Mouse (Mus musculus): ENCODE data around the gene Frmd5. TPM values are rescaled to one million over a fixed set of nuclear protein-coding genes. Genes with fewer than 3 reads are reported as not detected.

The Frmd5 gene
- polyA plus RNA-seq, 1 experiment from 2014 or later = 27.9 TPM

- Histone ChIP-seq H3K27ac (ENCODE audit: low read length) (no peak overlapping the region), H3K9ac (ENCODE audit: low read depth, low read length) (no peak overlapping the region), H3K4me2 (ENCODE audit: low read length) (no peak overlapping the region), H3K4me3 (ENCODE audit: low read depth, low read length) (no peak overlapping the region), H3K36me3 (ENCODE audit: control insufficient read depth, insufficient read depth, low read length) (peaks cover 3% of the 10 kb centered on the region; the same call in 1 of the 2 replicates), H3K27me3 (ENCODE audit: control insufficient read depth, insufficient read depth, low read depth, low read length) (no peaks in the 10 kb centered on the region), H3K9me3 (replicated peaks; ENCODE audit: control insufficient read depth, low read length, poor library complexity, severe bottlenecking) (no peaks in the 10 kb centered on the region), H3K4me1 (ENCODE audit: control insufficient read depth, insufficient read depth, low read length) (no peaks in the 10 kb centered on the region)
- 59% methylated on average over 8 of the region's 8 CpGs for WGBS
- no peak for ATAC-seq
Measured at GRCm38 (mm10) chr2:121575741-121576201, 231.1 kb downstream of the Frmd5 start.

- Histone ChIP-seq H3K9me3 (replicated peaks; ENCODE audit: control insufficient read depth, low read length, poor library complexity, severe bottlenecking) (no peaks in the 10 kb centered on the region), H3K4me2 (ENCODE audit: low read length) (no peak overlapping the region), H3K27me3 (ENCODE audit: control insufficient read depth, insufficient read depth, low read depth, low read length) (no peaks in the 10 kb centered on the region), H3K9ac (ENCODE audit: low read depth, low read length) (no peak overlapping the region), H3K36me3 (ENCODE audit: control insufficient read depth, insufficient read depth, low read length) (peaks cover 3% of the 10 kb centered on the region; the same call in 1 of the 2 replicates), H3K4me3 (ENCODE audit: low read depth, low read length) (no peak overlapping the region), H3K4me1 (ENCODE audit: control insufficient read depth, insufficient read depth, low read length) (no peaks in the 10 kb centered on the region), H3K27ac (ENCODE audit: low read length) (no peak overlapping the region)
- WGBS = 77% methylated on average over 9 of the region's 9 CpGs
- no peak for ATAC-seq
Measured at GRCm38 (mm10) chr2:121574066-121574630, 232.7 kb downstream of the Frmd5 start.

GRCm38 (mm10) chr2:121571780-121572179, 235.1 kb downstream of the Frmd5 start:
- 18% methylated on average over 7 of the region's 7 CpGs for WGBS
- no peak overlapping the region for H3K27ac ChIP-seq (ENCODE audit: low read length)

GRCm38 (mm10) chr2:121570999-121571655, 235.8 kb downstream of the Frmd5 start:
- H3K27ac ChIP-seq (ENCODE audit: low read length) = no peak overlapping the region

More at GRCm38 (mm10) chr2:121571780-121572179, 235.1 kb downstream of the Frmd5 start:
- Histone ChIP-seq H3K4me1 (ENCODE audit: control insufficient read depth, insufficient read depth, low read length) (no peaks in the 10 kb centered on the region), H3K9me3 (replicated peaks; ENCODE audit: control insufficient read depth, low read length, poor library complexity, severe bottlenecking) (no peaks in the 10 kb centered on the region), H3K27me3 (ENCODE audit: control insufficient read depth, insufficient read depth, low read depth, low read length) (no peaks in the 10 kb centered on the region), H3K4me2 (ENCODE audit: low read length) (no peak overlapping the region), H3K36me3 (ENCODE audit: control insufficient read depth, insufficient read depth, low read length) (peaks cover 5% of the 10 kb centered on the region), H3K9ac (ENCODE audit: low read depth, low read length) (no peak overlapping the region), H3K4me3 (ENCODE audit: low read depth, low read length) (no peak overlapping the region)
- ATAC-seq = peak; percentile 88

GRCm38 (mm10) chr2:121570049-121570448, 236.8 kb downstream of the Frmd5 start:
- Histone ChIP-seq H3K9me3 (replicated peaks; ENCODE audit: control insufficient read depth, low read length, poor library complexity, severe bottlenecking) (no peaks in the 10 kb centered on the region), H3K4me1 (ENCODE audit: control insufficient read depth, insufficient read depth, low read length) (no peaks in the 10 kb centered on the region), H3K27me3 (ENCODE audit: control insufficient read depth, insufficient read depth, low read depth, low read length) (no peaks in the 10 kb centered on the region), H3K9ac (ENCODE audit: low read depth, low read length) (no peak overlapping the region), H3K27ac (ENCODE audit: low read length) (no peak overlapping the region), H3K4me3 (ENCODE audit: low read depth, low read length) (no peak overlapping the region), H3K4me2 (ENCODE audit: low read length) (no peak overlapping the region), H3K36me3 (ENCODE audit: control insufficient read depth, insufficient read depth, low read length) (peaks cover 6% of the 10 kb centered on the region)
- WGBS = 93% methylated on average over 3 of the region's 3 CpGs
- ATAC-seq = no peak

More at GRCm38 (mm10) chr2:121570999-121571655, 235.8 kb downstream of the Frmd5 start:
- Histone ChIP-seq H3K27me3 (ENCODE audit: control insufficient read depth, insufficient read depth, low read depth, low read length) (no peaks in the 10 kb centered on the region), H3K4me2 (ENCODE audit: low read length) (no peak overlapping the region), H3K4me1 (ENCODE audit: control insufficient read depth, insufficient read depth, low read length) (no peaks in the 10 kb centered on the region), H3K4me3 (ENCODE audit: low read depth, low read length) (no peak overlapping the region), H3K9ac (ENCODE audit: low read depth, low read length) (no peak overlapping the region), H3K36me3 (ENCODE audit: control insufficient read depth, insufficient read depth, low read length) (peaks cover 6% of the 10 kb centered on the region), H3K9me3 (replicated peaks; ENCODE audit: control insufficient read depth, low read length, poor library complexity, severe bottlenecking) (no peaks in the 10 kb centered on the region)
- 78% methylated on average over 8 of the region's 8 CpGs for WGBS
- no peak for ATAC-seq

GRCm38 (mm10) chr2:121565911-121566310, 241.0 kb downstream of the Frmd5 start:
- WGBS = 65% methylated on average over 5 of the region's 5 CpGs
- Histone ChIP-seq H3K4me2 (ENCODE audit: low read length) (no peak overlapping the region), H3K27me3 (ENCODE audit: control insufficient read depth, insufficient read depth, low read depth, low read length) (no peaks in the 10 kb centered on the region), H3K36me3 (ENCODE audit: control insufficient read depth, insufficient read depth, low read length) (peaks cover 2% of the 10 kb centered on the region), H3K4me1 (ENCODE audit: control insufficient read depth, insufficient read depth, low read length) (no peaks in the 10 kb centered on the region), H3K9me3 (replicated peaks; ENCODE audit: control insufficient read depth, low read length, poor library complexity, severe bottlenecking) (no peaks in the 10 kb centered on the region), H3K4me3 (ENCODE audit: low read depth, low read length) (no peak overlapping the region), H3K27ac (ENCODE audit: low read length) (no peak overlapping the region), H3K9ac (ENCODE audit: low read depth, low read length) (no peak overlapping the region)
- ATAC-seq = no peak

- no peaks in the 10 kb centered on the region for H3K27me3 ChIP-seq (ENCODE audit: control insufficient read depth, insufficient read depth, low read depth, low read length)
- no peaks in the 10 kb centered on the region for H3K4me1 ChIP-seq (ENCODE audit: control insufficient read depth, insufficient read depth, low read length)
- 96% methylated on average over 3 of the region's 3 CpGs for WGBS
- H3K27ac ChIP-seq (ENCODE audit: low read length) = no peak overlapping the region
- H3K9ac ChIP-seq (ENCODE audit: low read depth, low read length) = no peak overlapping the region
- no peaks in the 10 kb centered on the region for H3K9me3 ChIP-seq (replicated peaks; ENCODE audit: control insufficient read depth, low read length, poor library complexity, severe bottlenecking)
- peaks cover 2% of the 10 kb centered on the region; the same call in 1 of the 2 replicates for H3K36me3 ChIP-seq (ENCODE audit: control insufficient read depth, insufficient read depth, low read length)
- no peak overlapping the region for H3K4me2 ChIP-seq (ENCODE audit: low read length)
- no peak for ATAC-seq
- no peak overlapping the region for H3K4me3 ChIP-seq (ENCODE audit: low read depth, low read length)
Measured at GRCm38 (mm10) chr2:121563117-121563516, 243.8 kb downstream of the Frmd5 start.

GRCm38 (mm10) chr2:121551271-121551670, 255.6 kb downstream of the Frmd5 start:
- 91% methylated on average over 8 of the region's 8 CpGs for WGBS
- H3K27me3 ChIP-seq (ENCODE audit: control insufficient read depth, insufficient read depth, low read depth, low read length) = no peaks in the 10 kb centered on the region
- H3K36me3 ChIP-seq (ENCODE audit: control insufficient read depth, insufficient read depth, low read length) = peaks cover 17% of the 10 kb centered on the region
- H3K27ac ChIP-seq (ENCODE audit: low read length) = no peak overlapping the region
- no peaks in the 10 kb centered on the region for H3K9me3 ChIP-seq (replicated peaks; ENCODE audit: control insufficient read depth, low read length, poor library complexity, severe bottlenecking)
- no peak overlapping the region for H3K9ac ChIP-seq (ENCODE audit: low read depth, low read length)
- no peaks in the 10 kb centered on the region for H3K4me1 ChIP-seq (ENCODE audit: control insufficient read depth, insufficient read depth, low read length)
- H3K4me3 ChIP-seq (ENCODE audit: low read depth, low read length) = no peak overlapping the region
- no peak overlapping the region for H3K4me2 ChIP-seq (ENCODE audit: low read length)
- no peak for ATAC-seq

- H3K27ac ChIP-seq (ENCODE audit: low read length) = no peak overlapping the region
- no peaks in the 10 kb centered on the region for H3K9me3 ChIP-seq (replicated peaks; ENCODE audit: control insufficient read depth, low read length, poor library complexity, severe bottlenecking)
- ATAC-seq = no peak
- no peaks in the 10 kb centered on the region for H3K4me1 ChIP-seq (ENCODE audit: control insufficient read depth, insufficient read depth, low read length)
- no peaks in the 10 kb centered on the region for H3K27me3 ChIP-seq (ENCODE audit: control insufficient read depth, insufficient read depth, low read depth, low read length)
- peaks cover 17% of the 10 kb centered on the region for H3K36me3 ChIP-seq (ENCODE audit: control insufficient read depth, insufficient read depth, low read length)
- 90% methylated on average over 6 of the region's 6 CpGs for WGBS
- no peak overlapping the region for H3K4me2 ChIP-seq (ENCODE audit: low read length)
- no peak overlapping the region for H3K9ac ChIP-seq (ENCODE audit: low read depth, low read length)
- H3K4me3 ChIP-seq (ENCODE audit: low read depth, low read length) = no peak overlapping the region
Measured at GRCm38 (mm10) chr2:121549630-121550029, 257.3 kb downstream of the Frmd5 start.

Data from midbrain, embryonic 16.5 days (tissue).